Mouse (Mus musculus) midbrain, embryonic 15.5 days (tissue): ENCODE results near the gene Col12a1. TPM values are rescaled to one million over a fixed set of nuclear protein-coding genes. Genes with fewer than 3 reads are reported as not detected.
A peak's percentile ranks its signal among the peaks of the same experiment; 100 is the strongest.

Experiments
- ATAC-seq: fragments of 200-750 bp; cut with Nextera tagmentation; replicated peaks from 2 replicates; pipeline ENCODE4 v1.8.0; 2017; ENCODE audit warnings: moderate TSS enrichment
- H3K27ac ChIP-seq: fragments of 300-500 bp; sonication (generic); 2 replicates; pipeline ENCODE4 v1.5.1; 2015; ENCODE audit warnings: mild to moderate bottlenecking, inconsistent platforms
- H3K27me3 ChIP-seq: fragments of 300-500 bp; sonication (generic); replicated peaks from 2 replicates; pipeline ENCODE4 v1.6.1; 2015; ENCODE audit warnings: inconsistent platforms
- H3K36me3 ChIP-seq: fragments of 300-500 bp; sonication (generic); replicated peaks from 2 replicates; pipeline ENCODE4 v1.6.1; 2015; ENCODE audit warnings: inconsistent platforms
- H3K4me1 ChIP-seq: fragments of 300-500 bp; sonication (generic); 2 replicates; pipeline ENCODE4 v1.6.1; 2015; ENCODE audit warnings: inconsistent platforms
- H3K4me2 ChIP-seq: fragments of 300-500 bp; sonication (generic); 2 replicates; pipeline ENCODE4 v1.6.1; 2015; ENCODE audit warnings: inconsistent platforms, mild to moderate bottlenecking, moderate library complexity
- H3K4me3 ChIP-seq: fragments of 300-500 bp; sonication (generic); 2 replicates; pipeline ENCODE4 v1.5.1; 2015; ENCODE audit warnings: mild to moderate bottlenecking, inconsistent platforms
- H3K9ac ChIP-seq: fragments of 300-500 bp; sonication (generic); 2 replicates; pipeline ENCODE4 v1.6.1; 2015; ENCODE audit warnings: mild to moderate bottlenecking, inconsistent platforms
- H3K9me3 ChIP-seq: fragments of 300-500 bp; sonication (generic); 2 replicates; pipeline ENCODE4 v1.6.1; 2016; ENCODE audit warnings: inconsistent platforms
- WGBS: fragments of 180-500 bp; shearing (Covaris S2); methylation state at CpG from one replicate; pipeline ENCODE4 v1.1.7; 2015; ENCODE audit warnings: mixed read lengths; 5-methylcytosine and 5-hydroxymethylcytosine counted together
- polyA plus RNA-seq: library from polyadenylated mRNA; unstranded; fragments of >200 nt; fragmentation: Nextera tagmentation; extraction: Ambion mirVana; gene quantifications from 2 replicates; pipeline ENCODE4 v1.2.1, GENCODE M21; 2015

Gene Col12a1
- polyA plus RNA-seq, 1 experiment from 2014 or later = 4.8 TPM

GRCm38 (mm10) chr9:79723090-79723489 lies 4.5 kb upstream of the Col12a1 start:
- peaks cover 24% of the 10 kb centered on the region for H3K4me1 ChIP-seq

GRCm38 (mm10) chr9:79721056-79721455 lies 2.4 kb upstream of the Col12a1 start:
- no peaks in the 10 kb centered on the region for H3K36me3 ChIP-seq
- peaks cover 41% of the 10 kb centered on the region for H3K4me1 ChIP-seq
- peak; percentile 37 for ATAC-seq

More at GRCm38 (mm10) chr9:79723090-79723489, 4.5 kb upstream of the Col12a1 start:
- H3K36me3 ChIP-seq = no peaks in the 10 kb centered on the region
- no peak overlapping the region for H3K4me3 ChIP-seq
- no peaks in the 10 kb centered on the region for H3K9me3 ChIP-seq
- WGBS = 35% methylated on average over 5 of the region's 5 CpGs
- H3K9ac ChIP-seq = no peak overlapping the region
- no peak for ATAC-seq
- no peak overlapping the region for H3K27ac ChIP-seq
- H3K27me3 ChIP-seq = peaks cover 22% of the 10 kb centered on the region
- no peak overlapping the region for H3K4me2 ChIP-seq

DNA sequence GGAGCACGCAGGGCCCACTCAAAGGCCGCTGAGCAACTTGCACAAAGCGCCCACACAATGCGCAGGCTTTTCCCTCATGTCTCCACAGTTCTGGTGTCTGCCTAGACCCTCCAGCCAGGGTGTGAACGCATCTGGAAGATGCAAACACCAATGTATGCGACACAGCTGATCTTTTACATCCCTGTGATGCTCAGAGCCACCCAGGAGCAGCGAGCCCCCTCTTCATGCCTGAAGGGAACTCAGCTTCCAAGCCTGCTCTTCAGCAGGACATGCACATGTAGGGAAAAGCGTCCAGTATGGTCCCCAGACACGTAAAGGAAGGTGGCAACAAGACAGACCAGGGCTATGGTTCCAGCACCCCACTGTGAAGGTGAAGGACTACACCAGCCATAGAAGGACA lies 1.5 kb upstream of the Col12a1 start:
- H3K4me3 ChIP-seq = peak overlapping the region; percentile 54; the same call in 1 of the 2 replicates
- no peaks in the 10 kb centered on the region for H3K9me3 ChIP-seq
- no peak for ATAC-seq
- no peaks in the 10 kb centered on the region for H3K36me3 ChIP-seq
- H3K27ac ChIP-seq = no peak overlapping the region
- H3K4me2 ChIP-seq = peak overlapping the region; percentile 95; the same call in 1 of the 2 replicates
- H3K4me1 ChIP-seq = peaks cover 44% of the 10 kb centered on the region
- no peak overlapping the region for H3K9ac ChIP-seq
- WGBS = 28% methylated on average over 9 of the region's 9 CpGs
- peaks cover 31% of the 10 kb centered on the region for H3K27me3 ChIP-seq

More at GRCm38 (mm10) chr9:79721056-79721455, 2.4 kb upstream of the Col12a1 start:
- Histone ChIP-seq H3K4me3 (peak overlapping the region; percentile 9; the same call in 1 of the 2 replicates), H3K27me3 (peaks cover 31% of the 10 kb centered on the region), H3K27ac (no peak overlapping the region), H3K9me3 (no peaks in the 10 kb centered on the region), H3K9ac (no peak overlapping the region), H3K4me2 (peak overlapping the region; percentile 41)
- WGBS = 9% methylated on average over 9 of the region's 9 CpGs

GRCm38 (mm10) chr9:79719451-79719850 lies 820 bp upstream of the Col12a1 start:
- Histone ChIP-seq H3K36me3 (no peaks in the 10 kb centered on the region), H3K9ac (no peak overlapping the region), H3K4me3 (peak overlapping the region; percentile 54), H3K9me3 (no peaks in the 10 kb centered on the region), H3K4me2 (peak overlapping the region; percentile 95), H3K27ac (no peak overlapping the region), H3K4me1 (peaks cover 50% of the 10 kb centered on the region), H3K27me3 (peaks cover 31% of the 10 kb centered on the region)
- ATAC-seq = no peak
- WGBS = 2% methylated on average over 28 of the region's 28 CpGs

GRCm38 (mm10) chr9:79717836-79718475 lies 675 bp downstream of the Col12a1 start:
- H3K9ac ChIP-seq = peak overlapping the region; percentile 47
- WGBS = under 1% methylated on average over 22 of the region's 22 CpGs
- H3K4me3 ChIP-seq = peak overlapping the region; percentile 54
- H3K36me3 ChIP-seq = no peaks in the 10 kb centered on the region
- peaks cover 55% of the 10 kb centered on the region for H3K4me1 ChIP-seq
- peak; percentile 2; the same call in 1 of the 2 replicates for ATAC-seq
- peaks cover 31% of the 10 kb centered on the region for H3K27me3 ChIP-seq
- no peak overlapping the region for H3K27ac ChIP-seq
- no peaks in the 10 kb centered on the region for H3K9me3 ChIP-seq
- peak overlapping the region; percentile 95 for H3K4me2 ChIP-seq

GRCm38 (mm10) chr9:79716909-79717835 lies 1.5 kb downstream of the Col12a1 start:
- peak overlapping the region; percentile 95 for H3K4me2 ChIP-seq
- no peak for ATAC-seq
- 7% methylated on average over 23 of the region's 23 CpGs for WGBS
- H3K27ac ChIP-seq = no peak overlapping the region
- H3K4me3 ChIP-seq = peak overlapping the region; percentile 54
- no peaks in the 10 kb centered on the region for H3K9me3 ChIP-seq
- H3K27me3 ChIP-seq = peaks cover 31% of the 10 kb centered on the region
- H3K4me1 ChIP-seq = peaks cover 55% of the 10 kb centered on the region
- H3K36me3 ChIP-seq = no peaks in the 10 kb centered on the region
- H3K9ac ChIP-seq = peak overlapping the region; percentile 14

- no peak for ATAC-seq
- WGBS = 37% methylated on average over 5 of the region's 5 CpGs
- H3K9ac ChIP-seq = no peak overlapping the region
- no peaks in the 10 kb centered on the region for H3K9me3 ChIP-seq
- H3K27ac ChIP-seq = no peak overlapping the region
- H3K4me3 ChIP-seq = peak overlapping the region; percentile 54; the same call in 1 of the 2 replicates
- no peaks in the 10 kb centered on the region for H3K36me3 ChIP-seq
- H3K4me1 ChIP-seq = peaks cover 55% of the 10 kb centered on the region
- peak overlapping the region; percentile 95 for H3K4me2 ChIP-seq
- H3K27me3 ChIP-seq = peaks cover 31% of the 10 kb centered on the region
Observed at GRCm38 (mm10) chr9:79716496-79716895, 2.1 kb downstream of the Col12a1 start.

GRCm38 (mm10) chr9:79714471-79715045 lies 4.1 kb downstream of the Col12a1 start:
- peak overlapping the region; percentile 52 for H3K4me2 ChIP-seq
- peak overlapping the region; percentile 25; the same call in 1 of the 2 replicates for H3K9ac ChIP-seq
- WGBS = 3% methylated on average over 16 of the region's 16 CpGs
- H3K4me3 ChIP-seq = peak overlapping the region; percentile 27
- no peak overlapping the region for H3K27ac ChIP-seq
- no peaks in the 10 kb centered on the region for H3K36me3 ChIP-seq
- peaks cover 44% of the 10 kb centered on the region for H3K4me1 ChIP-seq
- peak; percentile 49 for ATAC-seq
- peaks cover 16% of the 10 kb centered on the region for H3K27me3 ChIP-seq
- H3K9me3 ChIP-seq = no peaks in the 10 kb centered on the region

GRCm38 (mm10) chr9:79689771-79690535 lies 28.7 kb downstream of the Col12a1 start:
- Histone ChIP-seq H3K4me2 (no peak overlapping the region), H3K36me3 (no peaks in the 10 kb centered on the region), H3K27me3 (no peaks in the 10 kb centered on the region), H3K4me3 (no peak overlapping the region), H3K9ac (no peak overlapping the region), H3K27ac (no peak overlapping the region), H3K4me1 (peaks cover 14% of the 10 kb centered on the region), H3K9me3 (no peaks in the 10 kb centered on the region)
- 41% methylated on average over 11 of the region's 11 CpGs for WGBS
- ATAC-seq = peak; percentile 91

DNA sequence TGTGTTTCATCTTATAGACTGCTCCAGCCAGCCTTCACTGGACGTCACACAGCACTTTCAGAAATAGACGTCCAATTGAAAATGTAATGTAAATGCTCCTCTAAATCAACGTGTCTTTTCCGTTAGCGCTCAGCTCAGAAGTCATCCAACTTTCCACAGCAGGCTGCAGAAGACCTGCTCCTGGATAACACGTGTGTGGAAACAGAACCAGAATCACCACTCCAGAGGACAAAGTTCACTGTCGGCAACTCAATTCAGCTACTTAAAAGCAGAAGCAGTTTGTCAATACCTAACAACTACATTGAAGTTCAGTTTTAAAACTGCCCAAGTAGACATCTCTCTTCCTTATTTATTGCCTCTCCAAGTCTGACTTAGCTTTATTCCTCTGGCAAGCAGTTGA lies 29.3 kb downstream of the Col12a1 start:
- no peak for ATAC-seq
- Histone ChIP-seq H3K4me3 (no peak overlapping the region), H3K4me2 (no peak overlapping the region), H3K9me3 (no peaks in the 10 kb centered on the region), H3K9ac (no peak overlapping the region), H3K27me3 (no peaks in the 10 kb centered on the region), H3K27ac (no peak overlapping the region), H3K4me1 (peaks cover 14% of the 10 kb centered on the region), H3K36me3 (no peaks in the 10 kb centered on the region)
- 72% methylated on average over 7 of the region's 7 CpGs for WGBS

DNA sequence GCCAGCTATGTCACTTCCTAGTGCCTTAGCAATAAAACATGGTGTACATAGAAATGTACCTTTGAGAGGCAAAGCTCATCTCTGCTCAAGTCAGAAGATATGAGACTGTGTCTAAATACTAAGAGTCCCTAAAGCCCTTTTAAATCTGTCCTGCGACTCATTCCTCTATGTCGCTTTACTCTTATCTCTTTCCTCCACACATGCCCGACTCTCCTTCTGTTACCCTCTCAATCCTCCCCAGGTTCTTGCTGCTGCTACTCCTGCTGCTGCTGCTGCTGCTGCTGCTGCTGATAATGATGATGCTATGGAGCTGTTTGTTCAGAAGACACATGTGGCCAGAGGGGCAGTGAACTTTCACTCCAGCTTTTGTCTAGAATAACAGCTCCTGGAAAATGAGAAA lies 31.4 kb downstream of the Col12a1 start:
- peaks cover 14% of the 10 kb centered on the region for H3K4me1 ChIP-seq
- no peaks in the 10 kb centered on the region for H3K9me3 ChIP-seq
- no peak overlapping the region for H3K27ac ChIP-seq
- no peak overlapping the region for H3K4me3 ChIP-seq
- H3K36me3 ChIP-seq = no peaks in the 10 kb centered on the region
- H3K27me3 ChIP-seq = no peaks in the 10 kb centered on the region
- ATAC-seq = no peak
- no peak overlapping the region for H3K9ac ChIP-seq
- WGBS = 83% methylated on average over 3 of the region's 3 CpGs
- no peak overlapping the region for H3K4me2 ChIP-seq
